Mouse (Mus musculus): ENCODE measurements around the gene Orc6.

- TF ChIP-seq CTCF (IDR thresholded peaks at IDR 0.05; ENCODE audit: borderline replicate concordance, control insufficient read depth, extremely low read depth, insufficient read depth, low read length, poor library complexity), result no peak
- no peak for TF ChIP-seq POLR2A (IDR thresholded peaks at IDR 0.05; ENCODE audit: control insufficient read depth, extremely low read depth, insufficient read depth, low read length, poor library complexity)
Measured at GRCm38 (mm10) chr8:85313036-85313435, 13.6 kb downstream of the Orc6 start.

All from thymus, adult 2 months (tissue).